ENCODE assay signal across 17 mouse cellular contexts in the genomic region with DNA sequence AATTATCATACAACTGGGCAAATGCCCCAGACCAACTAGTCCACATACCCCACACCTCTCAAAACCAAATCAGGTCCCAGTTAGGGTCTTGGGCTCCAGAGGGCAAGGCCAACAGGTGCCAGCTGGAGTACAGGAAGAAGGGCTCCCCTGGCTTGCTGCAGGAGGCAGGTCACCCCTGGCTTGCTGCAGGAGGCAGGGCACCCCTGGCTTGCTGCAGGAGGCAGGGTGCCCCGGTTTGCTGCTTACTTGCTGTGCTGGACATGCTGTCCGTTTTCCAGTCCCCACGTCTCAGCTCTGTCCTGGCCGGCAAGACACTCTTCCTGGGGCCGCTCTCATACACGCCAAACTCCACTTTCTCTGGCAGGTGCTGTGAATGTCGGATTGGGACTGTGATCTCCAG.
"Had no signal": no experiment of that assay in that cellular context is flagged by ENCODE, and none has a peak within 500 bp of the region (broad histone marks: within the 10 kb centered on the region; RNA-seq: fewer than 3 reads in every experiment).

No protein-coding gene starts in this region.

- H3K27ac ChIP-seq: neural tube, embryonic 12.5 days; neural tube, embryonic 13.5 days; neural tube, embryonic 15.5 days; stomach, embryonic 15.5 days; stomach, postnatal 0 days had no signal

- H3K36me3 ChIP-seq: neural tube, embryonic 12.5 days; neural tube, embryonic 13.5 days; neural tube, embryonic 15.5 days; stomach, embryonic 15.5 days had no signal

- H3K4me3 ChIP-seq: neural tube, embryonic 12.5 days; neural tube, embryonic 13.5 days; neural tube, embryonic 15.5 days; stomach, embryonic 15.5 days had no signal

- H3K4me1 ChIP-seq: neural tube, embryonic 12.5 days had no signal

- DNase-seq: retina, postnatal 1 day; right cerebral cortex, adult 18-20 months; right cerebral cortex, postnatal 14 days; right cerebral cortex, postnatal 25 days; right cerebral cortex, postnatal 4 days; spleen, adult 18-20 months; thymus, adult 18-20 months; thymus, adult 2 months; thymus, postnatal 14 days; thymus, postnatal 25 days; thymus, postnatal 36 days; thymus, postnatal 4 days had no signal

- H3K27me3 ChIP-seq: neural tube, embryonic 12.5 days; neural tube, embryonic 13.5 days; neural tube, embryonic 15.5 days; stomach, embryonic 15.5 days had no signal
